Mouse (Mus musculus): ENCODE measurements around the gene Mmp15.

- TF ChIP-seq POLR2A (IDR thresholded peaks at IDR 0.05; ENCODE audit: borderline replicate concordance, extremely low read depth, insufficient read depth, insufficient read length, poor library complexity, severe bottlenecking) (no peak), CTCF (IDR thresholded peaks at IDR 0.05; ENCODE audit: borderline replicate concordance, extremely low read depth, insufficient read depth, insufficient read length) (no peak)
Observed at GRCm38 (mm10) chr8:95354606-95355005, 2.5 kb downstream of the Mmp15 start.

All from brain, embryonic 14.5 days (tissue).